24 mouse cellular contexts compared by ENCODE assay signal in the genomic region with DNA sequence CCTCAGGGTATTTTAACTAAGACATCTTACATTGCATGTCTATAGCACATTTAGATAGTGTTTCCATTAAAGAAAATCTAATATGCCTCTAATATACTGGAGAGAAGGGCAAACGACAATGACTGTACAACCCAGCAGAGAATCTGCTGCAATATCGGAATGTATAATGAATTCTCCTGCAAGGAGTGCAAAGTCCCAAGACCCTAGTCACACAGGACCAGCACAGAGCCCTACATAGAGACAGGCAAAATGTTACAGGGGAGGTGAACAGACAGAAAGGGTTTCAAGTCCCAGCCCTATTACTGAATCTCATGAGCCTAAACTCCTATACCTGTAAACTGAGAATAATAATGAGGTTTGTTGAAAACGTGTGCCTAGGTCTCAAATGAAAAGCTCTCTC. TPM values are rescaled to one million over a fixed set of nuclear protein-coding genes. Genes with fewer than 3 reads are reported as not detected.
A peak's percentile ranks its signal among the peaks of the same experiment; 100 is the strongest.
DNase-seq lines count a peak whose midpoint lies in the region; ATAC-seq and TF ChIP-seq lines count a peak whose summit lies in the region.
"Had no signal": no experiment of that assay in that cellular context is flagged by ENCODE, and none has a peak within 500 bp of the region (broad histone marks: within the 10 kb centered on the region; RNA-seq: fewer than 3 reads in every experiment).

No protein-coding gene starts in this region.

- H3K9me3 ChIP-seq in forebrain, embryonic 13.5 days (replicated peaks), result no peaks in the 10 kb centered on the region
- H3K9me3 ChIP-seq in forebrain, embryonic 15.5 days, result no peaks in the 10 kb centered on the region
- no peaks in the 10 kb centered on the region for H3K9me3 ChIP-seq in hindbrain, embryonic 13.5 days
- H3K9me3 ChIP-seq in hindbrain, embryonic 16.5 days (ENCODE audit: control insufficient read depth, low read length), result no peaks in the 10 kb centered on the region
- no peaks in the 10 kb centered on the region for H3K9me3 ChIP-seq in midbrain, embryonic 15.5 days
- H3K9me3 ChIP-seq in midbrain, postnatal 0 days (ENCODE audit: low read length), result no peaks in the 10 kb centered on the region
- H3K9me3 ChIP-seq: G1E; heart, embryonic 12.5 days; heart, embryonic 15.5 days; hindbrain, embryonic 10.5 days; hindbrain, embryonic 15.5 days had no signal

- H3K9ac ChIP-seq in forebrain, embryonic 13.5 days, result no peak overlapping the region
- H3K9ac ChIP-seq in forebrain, embryonic 15.5 days (replicated peaks), result no peak overlapping the region
- no peak overlapping the region for H3K9ac ChIP-seq in hindbrain, embryonic 13.5 days
- H3K9ac ChIP-seq in hindbrain, embryonic 16.5 days (ENCODE audit: low read depth, low read length), result no peak overlapping the region
- H3K9ac ChIP-seq in midbrain, embryonic 15.5 days, result no peak overlapping the region
- no peak overlapping the region for H3K9ac ChIP-seq in midbrain, postnatal 0 days (replicated peaks; ENCODE audit: low read length, poor library complexity, severe bottlenecking)
- H3K9ac ChIP-seq: heart, embryonic 12.5 days; heart, embryonic 15.5 days; hindbrain, embryonic 15.5 days had no signal

- H3K4me2 ChIP-seq in forebrain, embryonic 13.5 days, result no peak overlapping the region
- no peak overlapping the region for H3K4me2 ChIP-seq in forebrain, embryonic 15.5 days (replicated peaks)
- no peak overlapping the region for H3K4me2 ChIP-seq in hindbrain, embryonic 13.5 days
- no peak overlapping the region for H3K4me2 ChIP-seq in hindbrain, embryonic 16.5 days (ENCODE audit: low read length)
- H3K4me2 ChIP-seq in midbrain, embryonic 15.5 days, result no peak overlapping the region
- H3K4me2 ChIP-seq in midbrain, postnatal 0 days (ENCODE audit: low read depth, low read length, poor library complexity, severe bottlenecking), result no peak overlapping the region
- H3K4me2 ChIP-seq: heart, embryonic 12.5 days; heart, embryonic 15.5 days; hindbrain, embryonic 15.5 days had no signal

- H3K4me1 ChIP-seq in forebrain, embryonic 13.5 days, result peaks cover 8% of the 10 kb centered on the region
- peaks cover 9% of the 10 kb centered on the region; the same call in 1 of the 2 replicates for H3K4me1 ChIP-seq in forebrain, embryonic 15.5 days
- H3K4me1 ChIP-seq in hindbrain, embryonic 13.5 days (replicated peaks), result peaks cover 4% of the 10 kb centered on the region; the same call in 1 of the 2 replicates
- peaks cover 5% of the 10 kb centered on the region for H3K4me1 ChIP-seq in hindbrain, embryonic 16.5 days (ENCODE audit: control insufficient read depth, insufficient read depth, low read depth, low read length)
- H3K4me1 ChIP-seq in midbrain, embryonic 15.5 days, result peaks cover 6% of the 10 kb centered on the region; the same call in 1 of the 2 replicates
- H3K4me1 ChIP-seq in midbrain, postnatal 0 days (ENCODE audit: insufficient read depth, low read length), result no peaks in the 10 kb centered on the region
- H3K4me1 ChIP-seq: heart, embryonic 12.5 days; hindbrain, embryonic 10.5 days had no signal

- no peak overlapping the region for H3K27ac ChIP-seq in forebrain, embryonic 13.5 days
- no peak overlapping the region for H3K27ac ChIP-seq in forebrain, embryonic 15.5 days (replicated peaks)
- no peak overlapping the region for H3K27ac ChIP-seq in hindbrain, embryonic 13.5 days
- no peak overlapping the region for H3K27ac ChIP-seq in hindbrain, embryonic 16.5 days (ENCODE audit: low read depth, low read length)
- H3K27ac ChIP-seq in midbrain, embryonic 15.5 days, result no peak overlapping the region
- H3K27ac ChIP-seq in midbrain, postnatal 0 days (ENCODE audit: low read depth, low read length), result no peak overlapping the region
- H3K27ac ChIP-seq: heart, embryonic 15.5 days; hindbrain, embryonic 10.5 days; hindbrain, embryonic 15.5 days had no signal

- no peak for DNase-seq in midbrain, postnatal 0 days (ENCODE audit: low spot score)
- DNase-seq: adrenal gland, postnatal 10 days; adrenal gland, postnatal 36 days; B cell, adult 2 months; cerebellum, adult 18-20 months; cerebellum, adult 9-10 months; gastrocnemius, postnatal 25 days; heart, adult 18-20 months; heart, postnatal 10 days; heart, postnatal 36 days had no signal

- no peak for TF ChIP-seq CTCF in midbrain, postnatal 0 days (IDR thresholded peaks at IDR 0.05)

- H3K36me3 ChIP-seq in forebrain, embryonic 13.5 days (ENCODE audit: poor library complexity, severe bottlenecking), result no peaks in the 10 kb centered on the region
- H3K36me3 ChIP-seq in forebrain, embryonic 15.5 days, result no peaks in the 10 kb centered on the region
- H3K36me3 ChIP-seq in hindbrain, embryonic 13.5 days, result no peaks in the 10 kb centered on the region
- no peaks in the 10 kb centered on the region for H3K36me3 ChIP-seq in hindbrain, embryonic 16.5 days (ENCODE audit: control insufficient read depth, insufficient read depth, low read length)
- no peaks in the 10 kb centered on the region for H3K36me3 ChIP-seq in midbrain, embryonic 15.5 days (replicated peaks)
- no peaks in the 10 kb centered on the region for H3K36me3 ChIP-seq in midbrain, postnatal 0 days (ENCODE audit: insufficient read depth, low read length)
- H3K36me3 ChIP-seq: G1E; heart, embryonic 12.5 days; heart, embryonic 15.5 days; hindbrain, embryonic 10.5 days; hindbrain, embryonic 15.5 days had no signal

- peak; percentile 12; the same call in 1 of the 2 replicates for ATAC-seq in forebrain, embryonic 13.5 days
- no peak for ATAC-seq in forebrain, embryonic 15.5 days (replicated peaks)
- peak; percentile 5; the same call in 1 of the 2 replicates for ATAC-seq in hindbrain, embryonic 13.5 days (ENCODE audit: low FRiP score)
- no peak for ATAC-seq in hindbrain, embryonic 16.5 days
- ATAC-seq in midbrain, embryonic 15.5 days (replicated peaks), result peak; percentile 51
- no peak for ATAC-seq in midbrain, postnatal 0 days (ENCODE audit: low FRiP score)
- ATAC-seq: inflammation-experienced regulatory T-cells, adult 6 months; intestine, embryonic 16.5 days; Patski had no signal

- H3K4me3 ChIP-seq in forebrain, embryonic 13.5 days, result no peak overlapping the region
- H3K4me3 ChIP-seq in forebrain, embryonic 15.5 days, result no peak overlapping the region
- H3K4me3 ChIP-seq in hindbrain, embryonic 13.5 days, result no peak overlapping the region
- H3K4me3 ChIP-seq in hindbrain, embryonic 16.5 days (ENCODE audit: low read length), result no peak overlapping the region
- H3K4me3 ChIP-seq in midbrain, embryonic 15.5 days, result no peak overlapping the region
- H3K4me3 ChIP-seq in midbrain, postnatal 0 days (ENCODE audit: low read depth, low read length), result no peak overlapping the region
- H3K4me3 ChIP-seq: heart, embryonic 12.5 days; heart, embryonic 15.5 days; hindbrain, embryonic 10.5 days; hindbrain, embryonic 15.5 days had no signal

- no peaks in the 10 kb centered on the region for H3K27me3 ChIP-seq in forebrain, embryonic 13.5 days
- no peaks in the 10 kb centered on the region for H3K27me3 ChIP-seq in forebrain, embryonic 15.5 days
- H3K27me3 ChIP-seq in hindbrain, embryonic 13.5 days, result no peaks in the 10 kb centered on the region
- H3K27me3 ChIP-seq in hindbrain, embryonic 16.5 days (replicated peaks; ENCODE audit: control insufficient read depth, insufficient read depth, low read length), result no peaks in the 10 kb centered on the region
- no peaks in the 10 kb centered on the region for H3K27me3 ChIP-seq in midbrain, embryonic 15.5 days (replicated peaks)
- no peaks in the 10 kb centered on the region for H3K27me3 ChIP-seq in midbrain, postnatal 0 days (ENCODE audit: insufficient read depth, low read length)
- H3K27me3 ChIP-seq: CH12.LX; heart, embryonic 12.5 days; heart, embryonic 15.5 days; hindbrain, embryonic 15.5 days had no signal

- WGBS in forebrain, embryonic 13.5 days, result 67% methylated on average over 3 of the region's 3 CpGs
- 65% methylated on average over 3 of the region's 3 CpGs for whole genome bisulfite sequencing in forebrain, embryonic 15.5 days
- WGBS in hindbrain, embryonic 13.5 days, result 70% methylated on average over 3 of the region's 3 CpGs
- 55% methylated on average over 3 of the region's 3 CpGs for WGBS in hindbrain, embryonic 16.5 days
- WGBS in midbrain, embryonic 15.5 days, result 47% methylated on average over 3 of the region's 3 CpGs
- 52% methylated on average over 3 of the region's 3 CpGs for WGBS in midbrain, postnatal 0 days

RNA-seq across cellular contexts. Expression of gene Pde1c, which starts 13.1 kb away (rescaled TPM):
- 7.8 and 9.6 TPM in 2 replicates for polyA plus RNA-seq in forebrain, embryonic 13.5 days (2015; fragmentation: Nextera tagmentation; extraction: Ambion mirVana)
- polyA plus RNA-seq in forebrain, embryonic 15.5 days (2015; fragmentation: Nextera tagmentation; extraction: Ambion mirVana), result 8.8 and 9.6 TPM in 2 replicates
- 13.8 and 16.2 TPM in 2 replicates for polyA plus RNA-seq in hindbrain, embryonic 13.5 days (2015; fragmentation: Nextera tagmentation; extraction: Ambion mirVana)
- 20.2 and 23.2 TPM in 2 replicates for polyA plus RNA-seq in hindbrain, embryonic 16.5 days (2015; fragmentation: Nextera tagmentation; extraction: Ambion mirVana)
- 8.7 and 9.9 TPM in 2 replicates for polyA plus RNA-seq in midbrain, embryonic 15.5 days (2015; fragmentation: Nextera tagmentation; extraction: Ambion mirVana)
- total RNA-seq in midbrain, postnatal 0 days (2014; rRNA removed), result 10.3 and 17.1 TPM in 2 replicates
- 4.0 and 4.7 TPM in 2 replicates for polyA plus RNA-seq in midbrain, postnatal 0 days (2015; fragmentation: Nextera tagmentation; extraction: Ambion mirVana)
- polyA plus RNA-seq: G1E, Patski had no signal

Comparison
In these comparisons a context has a peak if more than half of its experiments do, and no peak if none do; other contexts are left out.
1. ATAC-seq: peak in forebrain, embryonic 13.5 days (single experiment), hindbrain, embryonic 13.5 days (single experiment) and midbrain, embryonic 15.5 days (single experiment); none in forebrain, embryonic 15.5 days (single experiment), hindbrain, embryonic 16.5 days (single experiment) and midbrain, postnatal 0 days (single experiment).